Mouse (Mus musculus): ENCODE results near the gene Notch2.

Gene Notch2

GRCm38 (mm10) chr3:98025521-98025920 lies 12.2 kb downstream of the Notch2 start:
- in situ Hi-C loops (cut with MboI; ENCODE audit: low pct_unique_long_range_greater_than_20kb in 1 of 2, low sequenced_read_pairs in 2 of 2, unreplicated experiment in 1 of 2): no loop called here

- in situ Hi-C loops (cut with MboI; ENCODE audit: low pct_unique_long_range_greater_than_20kb in 1 of 2, low sequenced_read_pairs in 2 of 2, unreplicated experiment in 1 of 2): no loop called here
Observed at GRCm38 (mm10) chr3:98025921-98026880, 12.9 kb downstream of the Notch2 start.

GRCm38 (mm10) chr3:98027371-98027774 lies 14.0 kb downstream of the Notch2 start:
- in situ Hi-C loops (cut with MboI; ENCODE audit: low pct_unique_long_range_greater_than_20kb in 1 of 2, low sequenced_read_pairs in 2 of 2, unreplicated experiment in 1 of 2): no loop called here

GRCm38 (mm10) chr3:98028072-98028471 lies 14.7 kb downstream of the Notch2 start:
- in situ Hi-C loops (cut with MboI; ENCODE audit: low pct_unique_long_range_greater_than_20kb in 1 of 2, low sequenced_read_pairs in 2 of 2, unreplicated experiment in 1 of 2): no loop called here

GRCm38 (mm10) chr3:98028936-98029335 lies 15.6 kb downstream of the Notch2 start:
- in situ Hi-C loops (cut with MboI; ENCODE audit: low pct_unique_long_range_greater_than_20kb in 1 of 2, low sequenced_read_pairs in 2 of 2, unreplicated experiment in 1 of 2): no loop called here

- in situ Hi-C loops (cut with MboI; ENCODE audit: low pct_unique_long_range_greater_than_20kb in 1 of 2, low sequenced_read_pairs in 2 of 2, unreplicated experiment in 1 of 2): no loop called here
Observed at GRCm38 (mm10) chr3:98031104-98031503, 17.8 kb downstream of the Notch2 start.

- in situ Hi-C loops (cut with MboI; ENCODE audit: low pct_unique_long_range_greater_than_20kb in 1 of 2, low sequenced_read_pairs in 2 of 2, unreplicated experiment in 1 of 2): no loop called here
Observed at GRCm38 (mm10) chr3:98032191-98032590, 18.9 kb downstream of the Notch2 start.

GRCm38 (mm10) chr3:98032944-98033343 lies 19.6 kb downstream of the Notch2 start:
- in situ Hi-C loops (cut with MboI; ENCODE audit: low pct_unique_long_range_greater_than_20kb in 1 of 2, low sequenced_read_pairs in 2 of 2, unreplicated experiment in 1 of 2): no loop called here

- in situ Hi-C loops (cut with MboI; ENCODE audit: low pct_unique_long_range_greater_than_20kb in 1 of 2, low sequenced_read_pairs in 2 of 2, unreplicated experiment in 1 of 2): no loop called here
Observed at GRCm38 (mm10) chr3:98034622-98035593, 21.6 kb downstream of the Notch2 start.

GRCm38 (mm10) chr3:98036161-98036560 lies 22.8 kb downstream of the Notch2 start:
- in situ Hi-C loops (cut with MboI; ENCODE audit: low pct_unique_long_range_greater_than_20kb in 1 of 2, low sequenced_read_pairs in 2 of 2, unreplicated experiment in 1 of 2): no loop called here

GRCm38 (mm10) chr3:98037151-98037550 lies 23.8 kb downstream of the Notch2 start:
- in situ Hi-C loops (cut with MboI; ENCODE audit: low pct_unique_long_range_greater_than_20kb in 1 of 2, low sequenced_read_pairs in 2 of 2, unreplicated experiment in 1 of 2): no loop called here

GRCm38 (mm10) chr3:98038658-98039057 lies 25.3 kb downstream of the Notch2 start:
- in situ Hi-C loops (cut with MboI; ENCODE audit: low pct_unique_long_range_greater_than_20kb in 1 of 2, low sequenced_read_pairs in 2 of 2, unreplicated experiment in 1 of 2): no loop called here

- in situ Hi-C loops (cut with MboI; ENCODE audit: low pct_unique_long_range_greater_than_20kb in 1 of 2, low sequenced_read_pairs in 2 of 2, unreplicated experiment in 1 of 2): no loop called here
Observed at GRCm38 (mm10) chr3:98039223-98039622, 25.9 kb downstream of the Notch2 start.

- in situ Hi-C loops (cut with MboI; ENCODE audit: low pct_unique_long_range_greater_than_20kb in 1 of 2, low sequenced_read_pairs in 2 of 2, unreplicated experiment in 1 of 2): no loop called here
Observed at GRCm38 (mm10) chr3:98039666-98040456, 26.5 kb downstream of the Notch2 start.

- in situ Hi-C loops (cut with MboI; ENCODE audit: low pct_unique_long_range_greater_than_20kb in 1 of 2, low sequenced_read_pairs in 2 of 2, unreplicated experiment in 1 of 2): no loop called here
Observed at GRCm38 (mm10) chr3:98040836-98041235, 27.5 kb downstream of the Notch2 start.

GRCm38 (mm10) chr3:98042301-98042700 lies 29.0 kb downstream of the Notch2 start:
- in situ Hi-C loops (cut with MboI; ENCODE audit: low pct_unique_long_range_greater_than_20kb in 1 of 2, low sequenced_read_pairs in 2 of 2, unreplicated experiment in 1 of 2): no loop called here

GRCm38 (mm10) chr3:98042955-98043456 lies 29.7 kb downstream of the Notch2 start:
- in situ Hi-C loops (cut with MboI; ENCODE audit: low pct_unique_long_range_greater_than_20kb in 1 of 2, low sequenced_read_pairs in 2 of 2, unreplicated experiment in 1 of 2): no loop called here

GRCm38 (mm10) chr3:98043669-98044068 lies 30.3 kb downstream of the Notch2 start:
- in situ Hi-C loops (cut with MboI; ENCODE audit: low pct_unique_long_range_greater_than_20kb in 1 of 2, low sequenced_read_pairs in 2 of 2, unreplicated experiment in 1 of 2): no loop called here

Data from mouse embryonic stem cell (cell line).